Mouse (Mus musculus) cerebral cortex, adult 2 months (tissue): ENCODE measurements around the gene Nfkbie.

Experiments used
- WGBS: fragments of 180-500 bp; shearing (Covaris S2); methylation state at CpG from one replicate; pipeline ENCODE4 v1.1.7; 2018; 5-methylcytosine and 5-hydroxymethylcytosine counted together

Gene Nfkbie

DNA sequence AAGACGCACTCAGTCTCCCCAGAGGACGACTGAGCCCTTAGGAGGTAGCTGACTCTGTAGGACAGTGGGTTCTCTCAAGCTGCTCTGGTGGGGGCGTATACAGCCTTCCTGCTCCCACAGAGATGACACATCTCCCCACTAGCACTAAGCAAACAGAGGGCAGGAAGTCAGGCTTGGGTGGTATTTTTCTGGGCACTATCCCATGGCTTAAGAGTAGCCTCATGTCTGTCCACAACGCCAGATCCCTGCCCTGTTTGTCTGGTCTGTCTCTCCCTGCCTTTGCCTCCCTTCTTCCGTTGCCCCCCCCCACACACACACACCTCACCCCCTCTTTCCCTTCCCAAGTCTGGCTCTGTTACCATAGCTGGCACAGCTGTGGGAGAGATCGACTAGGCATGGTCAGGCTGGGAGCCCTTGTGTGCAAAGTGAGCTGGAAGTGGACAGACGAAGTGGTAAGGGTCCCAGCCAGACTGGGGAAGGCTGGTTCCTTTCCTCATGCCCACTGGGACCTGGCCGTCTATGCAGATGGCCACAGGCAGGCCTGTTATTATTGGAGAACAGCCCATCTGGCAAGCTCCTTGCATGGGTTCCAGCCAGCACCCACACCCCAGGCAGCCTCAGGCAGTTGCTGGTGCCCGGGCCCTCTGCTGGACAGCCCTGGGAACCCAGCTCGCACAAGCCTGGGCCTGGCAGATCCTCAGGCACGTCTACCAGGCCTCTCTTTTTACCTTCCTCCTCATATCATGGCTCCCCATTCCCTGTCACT, 41.3 kb downstream of the Nfkbie start:
- WGBS = 22% methylated on average over 11 of the region's 11 CpGs

- 46% methylated on average over 3 of the region's 3 CpGs for WGBS
Measured at GRCm38 (mm10) chr17:45597787-45598186, 42.3 kb downstream of the Nfkbie start.

DNA sequence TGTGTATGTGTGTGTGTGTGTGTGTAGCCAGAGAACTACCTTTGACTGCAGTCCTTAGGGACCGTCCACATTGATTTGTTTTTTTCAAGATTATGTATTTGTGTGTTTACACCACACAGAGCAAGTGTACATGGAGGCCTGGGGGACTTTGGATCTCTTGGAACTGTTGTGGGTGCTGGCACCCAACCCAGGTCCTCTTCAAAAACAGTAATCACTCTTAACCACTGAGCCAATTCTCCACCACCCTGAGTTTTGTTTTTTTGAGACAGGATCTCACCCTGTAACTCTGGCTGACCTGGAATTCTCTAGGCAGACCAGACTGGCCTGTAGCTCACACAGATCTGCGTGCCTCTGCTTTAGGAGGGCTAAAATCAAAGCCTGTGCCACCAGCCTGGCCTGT, 42.9 kb downstream of the Nfkbie start:
- 98% methylated on average over 2 of the region's 2 CpGs for WGBS

- WGBS = 50% methylated on average over 3 of the region's 3 CpGs
Measured at GRCm38 (mm10) chr17:45598891-45599290, 43.4 kb downstream of the Nfkbie start.

DNA sequence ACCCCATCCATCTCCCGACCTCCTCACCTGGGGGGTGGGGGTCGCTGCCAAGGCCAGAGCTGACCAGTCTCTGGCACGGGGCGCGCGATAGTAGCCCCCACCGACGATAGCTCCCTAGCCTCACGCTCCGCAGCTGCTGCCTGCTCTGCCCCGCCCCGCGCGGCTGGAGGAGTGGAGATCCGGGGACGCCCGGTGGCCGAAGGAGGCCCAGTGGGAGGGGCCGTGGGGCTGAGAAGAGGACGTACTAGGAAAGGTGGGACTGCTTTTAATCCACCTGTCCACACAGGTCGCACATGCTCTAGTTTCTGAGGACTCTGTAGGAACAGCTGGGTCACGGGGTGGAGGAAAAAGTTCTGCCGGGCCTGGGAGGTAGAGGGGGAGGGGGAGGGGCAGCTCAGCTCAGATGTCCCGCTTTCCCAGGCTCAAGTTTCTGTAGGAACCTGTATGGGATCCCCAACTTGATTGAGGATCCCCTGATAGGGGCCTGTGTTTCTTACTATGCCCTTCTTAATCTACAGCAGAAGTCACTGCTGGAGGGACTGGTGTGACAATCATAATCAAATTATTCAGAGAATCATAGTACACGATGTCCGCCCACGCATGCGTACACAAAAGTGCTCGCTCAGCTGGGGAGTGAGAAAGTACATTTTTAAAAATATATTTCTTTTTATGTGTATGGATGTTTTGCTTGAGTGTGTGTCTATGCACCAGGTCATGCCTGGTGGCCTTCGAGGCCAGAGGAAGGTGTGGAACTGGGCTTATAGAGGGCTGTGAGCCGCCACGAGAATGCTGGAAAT, 44.1 kb downstream of the Nfkbie start, which contains the start of gene Slc29a1:
Slc29a1 (minus strand) TSS at position 161 of the 797 bp plus-strand sequence.
- 23% methylated on average over 32 of the region's 32 CpGs for WGBS

DNA sequence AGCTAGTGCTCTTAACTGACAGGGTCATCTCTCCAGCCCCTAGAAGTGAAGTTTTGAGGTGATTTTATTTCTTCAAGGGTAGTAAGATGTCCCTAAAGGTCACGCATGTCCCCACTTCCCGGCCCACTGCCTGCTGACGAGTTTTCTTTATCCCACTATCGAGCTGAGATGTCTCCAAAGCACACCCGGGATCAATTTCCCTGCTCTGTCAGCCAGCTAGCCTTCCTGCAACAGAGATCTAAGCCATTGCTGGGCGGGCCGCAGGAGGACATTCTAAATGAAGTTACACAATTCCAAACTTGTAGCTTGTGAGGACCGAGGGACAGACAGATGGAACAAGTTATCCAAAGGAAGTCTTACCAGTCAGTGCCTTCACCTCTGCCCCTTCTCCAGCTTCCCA, 44.8 kb downstream of the Nfkbie start:
- 86% methylated on average over 8 of the region's 8 CpGs for WGBS

DNA sequence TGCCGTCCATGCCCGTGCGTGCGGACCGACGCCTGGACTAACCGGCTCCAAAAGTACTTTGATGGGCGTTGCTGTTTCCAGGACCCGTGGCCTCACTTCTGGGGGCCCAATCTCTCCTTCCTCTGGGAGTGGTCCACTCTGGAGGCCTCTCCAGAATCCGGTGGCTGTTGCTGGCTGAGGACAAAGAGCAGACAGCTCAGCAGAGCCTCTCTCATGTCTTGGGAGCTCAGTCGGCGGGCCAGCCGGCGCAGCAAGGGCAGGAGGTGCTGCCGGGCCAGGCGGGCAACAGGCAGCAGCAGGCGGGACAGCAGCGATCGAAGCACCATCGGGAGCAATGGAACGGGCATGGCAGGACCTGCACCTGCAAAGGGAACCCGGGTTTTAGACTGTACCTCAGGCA, 45.8 kb downstream of the Nfkbie start:
- 57% methylated on average over 22 of the region's 22 CpGs for WGBS

DNA sequence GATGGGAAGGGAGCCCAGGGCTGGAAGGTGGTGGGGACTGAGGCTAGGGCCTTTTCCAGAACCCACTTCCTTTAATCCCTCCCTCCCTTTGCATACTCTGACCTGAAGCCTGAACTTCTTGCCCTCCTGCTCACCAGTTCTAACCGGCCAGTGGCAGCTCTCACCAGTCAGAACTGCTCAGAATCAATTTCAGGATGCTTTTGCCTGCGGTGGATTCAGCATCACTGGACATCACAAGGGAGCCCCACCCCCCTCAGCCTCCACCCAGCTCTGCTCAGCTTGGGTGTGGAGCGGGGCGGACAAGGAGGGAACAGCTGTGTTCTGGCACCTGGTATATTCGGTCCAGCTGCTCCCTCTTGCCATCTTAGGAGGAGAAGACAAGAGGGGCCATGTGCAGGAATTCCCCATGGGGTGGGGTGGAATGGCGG, 46.4 kb downstream of the Nfkbie start, which contains the start of gene Mymx:
Mymx (minus strand) TSS at position 226 of the 428 bp plus-strand sequence.
- 84% methylated on average over 6 of the region's 6 CpGs for WGBS

DNA sequence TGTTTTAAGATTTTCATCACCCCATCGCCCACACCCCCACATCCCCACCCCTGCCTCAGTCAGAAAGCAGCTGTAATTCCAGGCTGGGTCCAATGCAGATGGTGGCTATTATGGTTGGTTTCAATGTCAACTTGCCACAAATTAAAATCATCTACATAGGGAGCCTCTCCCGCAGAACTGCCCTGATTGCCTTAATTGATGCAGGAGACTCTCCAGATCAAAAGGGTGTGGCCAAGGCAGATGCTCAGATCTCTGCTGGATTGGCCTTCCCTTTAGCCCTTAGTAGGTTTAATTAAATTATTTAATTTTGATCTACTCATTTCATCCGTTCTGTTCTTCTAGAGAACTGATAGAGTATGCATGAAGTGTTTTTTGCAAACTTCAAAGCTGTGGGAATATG, 47.5 kb downstream of the Nfkbie start:
- WGBS = 86% methylated on average over 3 of the region's 3 CpGs

- 72% methylated on average over 15 of the region's 15 CpGs for WGBS
Measured at GRCm38 (mm10) chr17:45606992-45607879, 51.7 kb downstream of the Nfkbie start.

DNA sequence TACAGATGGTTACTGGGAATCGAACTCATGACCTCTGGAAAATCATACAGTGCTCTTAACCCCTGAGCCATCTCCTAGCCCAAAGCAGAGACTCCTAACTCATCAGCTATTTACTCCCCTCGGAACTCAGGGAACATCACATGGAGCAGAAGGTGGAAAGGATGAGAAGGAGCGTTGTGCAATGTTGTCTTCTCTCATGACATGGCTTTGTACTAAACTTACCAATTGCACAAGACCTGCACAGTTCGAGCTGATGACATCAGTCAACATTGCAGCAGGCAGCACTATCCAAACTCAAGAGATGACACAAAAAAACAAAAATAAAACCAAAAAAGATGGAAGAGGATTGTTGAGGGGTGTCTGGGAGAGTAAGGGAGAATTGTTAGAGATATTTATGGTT, 52.9 kb downstream of the Nfkbie start:
- WGBS = 91% methylated on average over 4 of the region's 4 CpGs

DNA sequence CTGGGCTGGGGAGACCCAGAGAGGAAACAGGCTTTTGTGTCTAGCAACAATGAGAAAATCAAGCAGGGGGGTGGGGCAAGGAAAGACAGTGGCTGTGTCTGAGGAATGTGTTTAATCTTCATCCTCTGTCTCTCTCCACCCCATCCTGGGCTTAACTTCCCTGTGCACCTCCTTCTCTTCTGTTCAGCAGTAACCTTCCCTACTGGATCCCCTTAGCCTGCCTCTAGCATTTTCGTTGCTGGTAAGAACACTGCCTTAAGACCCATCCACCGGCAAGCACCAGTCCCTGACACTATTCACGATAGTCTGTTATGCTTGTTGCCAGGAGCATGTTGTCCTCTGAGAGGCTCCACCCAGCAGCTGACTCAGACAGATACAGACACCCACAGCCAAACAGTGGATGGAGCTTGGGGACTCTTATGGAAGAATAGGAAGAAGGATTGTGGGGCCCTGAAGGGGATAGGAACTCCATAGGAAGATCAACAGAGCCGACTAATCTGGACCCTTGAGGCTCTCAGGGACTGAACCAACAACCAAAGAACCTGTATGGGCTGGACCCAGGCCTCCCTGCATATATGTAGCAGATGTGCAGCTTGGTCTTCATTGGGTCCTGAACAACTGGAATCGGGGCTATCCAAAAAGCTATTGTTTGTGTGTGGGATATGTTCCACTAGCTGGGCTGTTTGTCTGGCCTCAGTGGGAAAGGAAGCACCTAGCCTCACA, 54.8 kb downstream of the Nfkbie start:
- WGBS = 37% methylated on average over 5 of the region's 5 CpGs

DNA sequence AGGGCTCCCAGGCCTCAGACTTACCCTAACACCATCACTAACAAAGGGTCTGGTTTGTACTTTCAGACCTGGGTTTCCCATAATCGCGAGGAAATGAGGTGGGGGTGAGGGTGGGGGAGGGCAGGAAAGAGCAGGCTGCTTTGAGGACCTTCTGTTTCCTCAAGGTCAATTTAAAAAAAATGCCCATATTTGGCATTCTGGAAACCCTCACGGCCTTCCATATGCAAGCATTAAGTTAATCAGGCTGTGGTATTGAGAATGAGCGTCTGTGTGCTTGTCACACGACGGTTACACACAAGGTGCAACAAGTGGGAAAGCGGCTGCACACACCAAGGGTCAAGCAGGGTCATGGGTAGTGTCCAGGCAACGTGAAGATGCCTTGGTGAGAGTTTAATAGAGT, 56.5 kb downstream of the Nfkbie start:
- WGBS = 86% methylated on average over 8 of the region's 8 CpGs
